ENCODE assay signal across 1 mouse cellular context in genomic region chr7:18942376-18942775, GRCm38 (mm10).
TF ChIP-seq lines count a peak whose summit lies in the region.

No protein-coding gene starts in this region.

TF ChIP-seq in CH12.LX, 34 proteins besides CTCF, POLR2A, EP300 and RAD21:
- TF ChIP-seq BHLHE40 (IDR thresholded peaks at IDR 0.05; ENCODE audit: low read depth, low read length) (no peak), ELF1 (IDR thresholded peaks at IDR 0.05; ENCODE audit: low read depth, low read length) (no peak), SIN3A (IDR thresholded peaks at IDR 0.05; ENCODE audit: low read length) (no peak), MAFK (IDR thresholded peaks at IDR 0.05; ENCODE audit: insufficient replicate concordance, low read length) (no peak), IRF4 (IDR thresholded peaks at IDR 0.05; ENCODE audit: low read depth, low read length) (no peak), POLR2AphosphoS2 (IDR thresholded peaks at IDR 0.05; ENCODE audit: low read depth, low read length) (no peak), JUN (IDR thresholded peaks at IDR 0.05; ENCODE audit: insufficient read depth, low read depth, low read length) (no peak), MYC (IDR thresholded peaks at IDR 0.05; ENCODE audit: low read depth, low read length) (no peak), NELFE (IDR thresholded peaks at IDR 0.05; ENCODE audit: low read depth, low read length) (no peak), UBTF (IDR thresholded peaks at IDR 0.05; ENCODE audit: low read depth, low read length) (no peak), MEF2A (IDR thresholded peaks at IDR 0.05; ENCODE audit: borderline replicate concordance, low read depth, low read length) (no peak), JUND (conservative IDR thresholded peaks at IDR 0.05; ENCODE audit: low read depth, low read length) (no peak)
